Mouse (Mus musculus): ENCODE results near the gene Fstl4.

- TF ChIP-seq POLR2A (IDR thresholded peaks at IDR 0.05; ENCODE audit: insufficient read depth, low read depth, low read length) (no peak), CTCF (IDR thresholded peaks at IDR 0.05) (no peak)
Measured at GRCm38 (mm10) chr11:52749988-52750387, 14.4 kb upstream of the Fstl4 start.
